Mouse (Mus musculus): ENCODE results near the gene Nyap1. TPM values are rescaled to one million over a fixed set of nuclear protein-coding genes. Genes with fewer than 3 reads are reported as not detected.
A peak's percentile ranks its signal among the peaks of the same experiment; 100 is the strongest.

Gene Nyap1
- polyA plus RNA-seq, 1 experiment from 2014 or later, result 4.0 TPM

DNA sequence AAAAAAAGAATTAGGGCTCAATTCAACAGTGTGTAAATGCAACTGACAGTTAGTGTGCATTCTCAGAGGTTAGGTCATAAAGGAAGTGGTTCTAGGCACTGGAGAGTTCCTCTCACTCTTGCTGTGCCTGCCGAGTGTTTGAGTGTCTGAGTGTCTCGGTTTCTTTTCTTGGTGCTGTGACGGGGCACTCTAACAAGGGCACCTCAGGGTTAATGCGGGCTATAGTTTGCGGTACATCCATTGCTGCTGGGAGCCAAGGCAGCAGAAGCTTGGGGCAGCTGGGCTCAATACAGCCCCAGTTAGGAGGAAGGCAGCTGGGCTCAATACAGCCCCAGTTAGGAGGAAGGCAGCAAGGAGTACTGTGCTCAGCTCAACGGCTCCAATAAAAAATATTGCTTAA is 36.2 kb downstream of the Nyap1 start:
- Histone ChIP-seq H3K4me2 (replicated peaks) (no peak overlapping the region), H3K36me3 (no peaks in the 10 kb centered on the region), H3K9ac (no peak overlapping the region), H3K27me3 (no peaks in the 10 kb centered on the region), H3K27ac (no peak overlapping the region), H3K4me3 (no peak overlapping the region), H3K4me1 (peaks cover 8% of the 10 kb centered on the region; the same call in 1 of the 2 replicates), H3K9me3 (no peaks in the 10 kb centered on the region)
- whole genome bisulfite sequencing, result 49% methylated on average over 6 of the region's 6 CpGs
- ATAC-seq (ENCODE audit: low FRiP score, low read depth), result no peak

- Histone ChIP-seq H3K9me3 (no peaks in the 10 kb centered on the region), H3K9ac (no peak overlapping the region), H3K4me1 (no peaks in the 10 kb centered on the region), H3K36me3 (no peaks in the 10 kb centered on the region), H3K4me3 (no peak overlapping the region), H3K4me2 (replicated peaks) (no peak overlapping the region), H3K27ac (no peak overlapping the region), H3K27me3 (no peaks in the 10 kb centered on the region)
- WGBS, result 55% methylated on average over 2 of the region's 2 CpGs
- ATAC-seq (ENCODE audit: low FRiP score, low read depth), result no peak
These were observed 41.6 kb downstream of the Nyap1 start for GRCm38 (mm10) chr5:137699850-137700249.

DNA sequence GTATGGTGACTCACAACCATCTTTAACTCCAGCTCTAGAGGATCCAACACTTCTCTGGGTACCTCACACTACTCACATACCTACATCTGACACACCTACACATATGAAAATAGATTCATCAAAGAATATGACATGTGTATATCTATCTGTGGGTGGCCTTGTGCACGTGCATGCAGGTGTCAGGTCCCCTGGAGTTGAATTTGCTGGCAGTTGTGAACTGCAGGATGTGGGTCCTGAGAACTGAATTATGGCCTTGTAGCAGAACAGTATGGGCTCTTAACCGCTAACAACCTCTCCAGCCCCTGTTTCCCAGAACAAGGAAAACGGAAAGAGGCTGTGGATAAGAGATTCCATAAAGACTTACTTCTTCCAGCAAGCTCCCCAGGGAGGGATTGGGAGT is 42.3 kb downstream of the Nyap1 start:
- Histone ChIP-seq H3K9ac (no peak overlapping the region), H3K9me3 (no peaks in the 10 kb centered on the region), H3K36me3 (no peaks in the 10 kb centered on the region), H3K4me2 (replicated peaks) (no peak overlapping the region), H3K27me3 (no peaks in the 10 kb centered on the region), H3K4me1 (no peaks in the 10 kb centered on the region), H3K4me3 (no peak overlapping the region), H3K27ac (no peak overlapping the region)
- ATAC-seq (ENCODE audit: low FRiP score, low read depth), result no peak
- 74% methylated on average over 3 of the region's 3 CpGs for WGBS

GRCm38 (mm10) chr5:137695930-137696329 is 45.5 kb downstream of the Nyap1 start:
- Histone ChIP-seq H3K9ac (no peak overlapping the region), H3K36me3 (no peaks in the 10 kb centered on the region), H3K4me2 (replicated peaks) (no peak overlapping the region), H3K27me3 (no peaks in the 10 kb centered on the region), H3K4me1 (no peaks in the 10 kb centered on the region), H3K27ac (no peak overlapping the region), H3K9me3 (no peaks in the 10 kb centered on the region), H3K4me3 (no peak overlapping the region)
- WGBS, result 80% methylated on average over 4 of the region's 4 CpGs
- no peak for ATAC-seq (ENCODE audit: low FRiP score, low read depth)

DNA sequence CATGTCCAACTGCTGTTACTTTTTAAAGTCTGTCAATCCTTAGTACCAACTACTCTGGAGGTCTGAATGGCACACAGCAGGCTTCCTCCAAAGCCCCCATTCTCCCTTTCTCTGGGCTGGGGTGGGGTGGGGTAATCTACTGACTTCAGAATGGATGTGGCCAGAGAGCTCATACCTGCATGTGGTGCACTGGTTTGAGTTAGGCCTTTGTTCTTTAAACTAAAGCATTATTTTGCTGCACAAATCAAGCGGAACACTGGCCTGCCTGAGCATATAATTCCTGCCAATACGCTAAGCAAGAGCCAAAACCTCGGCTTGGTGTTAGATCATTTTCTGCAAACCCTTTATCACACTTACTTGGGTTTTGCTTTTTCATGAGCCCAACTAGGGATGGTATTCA is 46.6 kb downstream of the Nyap1 start:
- H3K4me1 ChIP-seq, result no peaks in the 10 kb centered on the region
- no peaks in the 10 kb centered on the region for H3K27me3 ChIP-seq
- no peaks in the 10 kb centered on the region for H3K9me3 ChIP-seq
- H3K4me3 ChIP-seq, result no peak overlapping the region
- no peak overlapping the region for H3K9ac ChIP-seq
- no peak overlapping the region for H3K4me2 ChIP-seq (replicated peaks)
- H3K36me3 ChIP-seq, result no peaks in the 10 kb centered on the region
- WGBS, result 65% methylated on average over 3 of the region's 3 CpGs
- no peak for ATAC-seq (ENCODE audit: low FRiP score, low read depth)
- no peak overlapping the region for H3K27ac ChIP-seq

DNA sequence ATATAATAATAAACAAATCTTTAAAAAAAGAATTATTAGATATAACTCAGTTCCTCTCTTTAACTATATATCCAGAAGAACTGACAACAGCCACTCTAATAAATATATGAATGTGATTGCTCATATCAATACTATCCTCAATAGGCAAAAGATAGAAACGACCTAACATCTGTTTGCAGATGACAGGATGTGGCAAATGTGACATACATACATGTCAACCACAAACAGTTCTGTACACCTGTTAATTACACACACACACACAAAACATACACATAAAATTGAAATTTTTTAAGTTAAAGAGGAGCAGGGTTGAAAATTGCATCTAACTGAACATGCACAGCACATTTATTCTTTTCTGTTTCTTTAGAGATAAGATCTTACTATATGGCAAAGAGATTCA is 49.5 kb downstream of the Nyap1 start:
- H3K27me3 ChIP-seq, result no peaks in the 10 kb centered on the region
- H3K36me3 ChIP-seq, result no peaks in the 10 kb centered on the region
- no peak overlapping the region for H3K4me2 ChIP-seq (replicated peaks)
- WGBS, result 67% methylated on average over 1 of the region's 1 CpGs
- no peak for ATAC-seq (ENCODE audit: low FRiP score, low read depth)
- H3K4me1 ChIP-seq, result no peaks in the 10 kb centered on the region
- no peaks in the 10 kb centered on the region for H3K9me3 ChIP-seq
- H3K27ac ChIP-seq, result no peak overlapping the region
- H3K4me3 ChIP-seq, result no peak overlapping the region
- no peak overlapping the region for H3K9ac ChIP-seq

DNA sequence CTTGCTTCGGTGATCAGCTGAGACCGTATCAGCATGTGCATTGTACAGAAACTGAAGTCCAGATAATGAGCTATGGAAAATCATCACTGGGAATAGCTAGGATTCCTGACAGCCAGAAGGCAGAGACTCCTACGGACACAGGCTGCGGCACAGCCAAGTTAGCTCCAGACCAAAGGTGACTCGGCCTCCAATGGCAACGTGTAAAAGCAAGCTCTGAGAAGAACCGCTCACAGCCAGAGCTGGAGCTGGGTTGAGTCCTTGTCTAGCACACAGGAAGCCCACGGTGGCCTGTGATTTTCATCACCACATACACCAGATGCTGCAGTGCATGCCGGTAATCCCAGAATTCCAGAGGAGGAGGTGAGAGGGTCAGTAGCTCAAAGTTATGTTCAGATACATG is 50.9 kb downstream of the Nyap1 start:
- H3K9ac ChIP-seq, result no peak overlapping the region
- H3K9me3 ChIP-seq, result no peaks in the 10 kb centered on the region
- no peak for ATAC-seq (ENCODE audit: low FRiP score, low read depth)
- H3K27ac ChIP-seq, result no peak overlapping the region
- H3K27me3 ChIP-seq, result no peaks in the 10 kb centered on the region
- no peak overlapping the region for H3K4me3 ChIP-seq
- no peaks in the 10 kb centered on the region for H3K4me1 ChIP-seq
- H3K4me2 ChIP-seq (replicated peaks), result no peak overlapping the region
- H3K36me3 ChIP-seq, result no peaks in the 10 kb centered on the region
- 56% methylated on average over 9 of the region's 9 CpGs for WGBS

DNA sequence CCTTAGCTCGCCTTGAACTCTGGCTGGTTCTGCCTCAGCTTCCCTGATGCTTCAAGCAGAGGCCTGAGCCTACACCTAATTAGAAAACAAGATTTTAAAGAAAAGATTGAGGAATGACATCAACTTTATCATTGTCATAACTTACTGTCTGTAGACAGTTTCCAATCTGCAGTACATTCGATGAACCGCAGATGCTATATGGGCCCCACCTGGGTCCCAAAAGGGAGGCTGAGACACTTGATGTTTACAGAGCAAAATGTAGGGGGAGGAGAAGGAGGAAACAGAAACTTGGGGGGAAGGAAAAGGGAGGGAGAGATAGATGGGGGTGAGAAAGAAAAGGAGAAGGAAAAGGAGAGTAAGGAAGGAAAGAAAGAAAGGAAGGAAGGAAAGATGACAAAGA is 51.4 kb downstream of the Nyap1 start:
- Histone ChIP-seq H3K4me2 (replicated peaks) (no peak overlapping the region), H3K27me3 (no peaks in the 10 kb centered on the region), H3K4me3 (no peak overlapping the region), H3K36me3 (no peaks in the 10 kb centered on the region), H3K9me3 (no peaks in the 10 kb centered on the region), H3K4me1 (no peaks in the 10 kb centered on the region), H3K27ac (no peak overlapping the region), H3K9ac (no peak overlapping the region)
- WGBS, result 85% methylated on average over 3 of the region's 3 CpGs
- ATAC-seq (ENCODE audit: low FRiP score, low read depth), result no peak

DNA sequence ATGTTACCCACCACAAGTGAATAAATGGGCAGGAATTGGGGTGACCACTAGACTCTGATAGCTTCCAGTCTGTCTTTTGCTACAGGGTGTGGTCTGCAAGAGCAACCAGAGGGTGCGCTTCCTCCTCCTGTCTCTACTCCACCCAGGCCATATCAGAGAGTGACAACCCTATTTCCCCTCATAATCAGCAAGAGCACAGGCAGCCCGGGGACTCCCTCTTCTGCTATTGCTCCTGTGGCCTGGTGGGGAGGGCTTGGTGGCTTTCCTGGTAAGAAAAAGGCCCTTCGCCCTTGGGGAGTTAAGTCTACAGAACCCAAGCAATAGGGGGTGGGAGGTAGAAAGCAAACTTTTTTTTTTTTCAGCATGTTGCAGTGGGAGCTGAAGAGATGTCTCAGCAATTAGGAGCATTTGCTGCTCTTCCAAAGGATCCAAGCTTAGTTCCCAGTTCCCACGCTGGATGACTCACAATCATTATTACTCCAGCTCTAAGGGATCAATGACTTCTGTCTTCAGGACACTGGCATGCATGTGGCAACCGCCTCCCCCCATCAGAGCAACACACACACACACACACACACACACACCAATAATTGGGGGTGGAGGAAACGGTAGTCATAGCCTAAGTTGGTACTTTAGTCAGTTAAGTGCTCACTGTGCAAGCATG is 55.1 kb downstream of the Nyap1 start:
- Histone ChIP-seq H3K9me3 (no peaks in the 10 kb centered on the region), H3K36me3 (peaks cover 4% of the 10 kb centered on the region; the same call in 1 of the 2 replicates), H3K4me3 (no peak overlapping the region), H3K27me3 (no peaks in the 10 kb centered on the region), H3K27ac (no peak overlapping the region), H3K4me2 (replicated peaks) (no peak overlapping the region), H3K4me1 (peaks cover 16% of the 10 kb centered on the region), H3K9ac (no peak overlapping the region)
- ATAC-seq (ENCODE audit: low FRiP score, low read depth), result no peak
- 83% methylated on average over 6 of the region's 6 CpGs for WGBS

- peaks cover 16% of the 10 kb centered on the region for H3K4me1 ChIP-seq
- no peak overlapping the region for H3K4me3 ChIP-seq
- H3K27me3 ChIP-seq, result no peaks in the 10 kb centered on the region
- no peak for ATAC-seq (ENCODE audit: low FRiP score, low read depth)
- WGBS, result 94% methylated on average over 3 of the region's 3 CpGs
- no peak overlapping the region for H3K4me2 ChIP-seq (replicated peaks)
- no peak overlapping the region for H3K27ac ChIP-seq
- H3K36me3 ChIP-seq, result peaks cover 7% of the 10 kb centered on the region; the same call in 1 of the 2 replicates
- no peak overlapping the region for H3K9ac ChIP-seq
- H3K9me3 ChIP-seq, result no peaks in the 10 kb centered on the region
These were observed 55.8 kb downstream of the Nyap1 start for GRCm38 (mm10) chr5:137685653-137686052.

DNA sequence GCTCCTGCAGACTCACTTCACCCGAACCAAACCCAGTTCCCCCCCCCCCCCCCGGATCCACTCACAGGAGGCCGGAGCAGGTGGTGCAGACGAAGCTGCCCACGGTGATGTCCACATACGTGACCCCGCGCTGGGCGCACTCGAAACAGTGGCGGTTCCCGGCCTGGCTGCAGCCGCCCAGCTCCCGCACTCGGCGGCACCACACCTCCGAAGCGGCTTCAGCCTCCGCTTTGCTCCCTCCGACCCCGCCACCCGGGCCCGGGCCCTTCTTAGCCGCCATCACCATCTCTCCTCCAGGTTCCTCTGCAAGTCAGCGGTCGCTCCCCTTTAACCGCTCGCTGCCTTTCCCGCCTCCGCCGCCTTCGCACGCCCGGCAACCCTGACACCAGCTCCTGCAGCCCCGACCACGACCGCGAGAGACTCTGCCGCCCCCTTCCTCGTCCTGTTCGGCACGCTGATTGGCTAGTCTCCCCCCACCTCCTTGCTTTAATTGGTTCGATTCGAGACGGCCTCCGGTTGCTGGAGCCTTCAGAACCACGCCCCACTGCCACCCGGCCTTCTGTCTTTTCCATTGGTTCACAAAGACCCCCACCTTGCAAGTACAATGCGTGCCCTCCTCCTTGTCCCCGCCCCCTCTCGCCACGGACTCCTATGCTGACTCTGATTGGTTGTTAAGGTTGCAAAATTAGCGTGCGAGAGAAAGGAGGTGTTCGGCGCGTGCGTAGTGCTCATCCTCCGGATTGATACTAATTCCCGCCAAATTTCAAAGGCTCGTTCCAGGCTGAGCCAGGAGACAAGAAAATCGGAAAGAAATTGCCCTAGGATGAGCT is 56.9 kb downstream of the Nyap1 start, which contains the start of gene Agfg2:
Agfg2 (minus strand) TSS at position 433 of the 830 bp plus-strand sequence.
- Histone ChIP-seq H3K4me3 (peak within 1 kb of the TSS; percentile 72), H3K27me3 (no peaks in the 10 kb centered on the region), H3K9ac (peak within 1 kb of the TSS; percentile 80), H3K4me2 (replicated peaks) (peak within 1 kb of the TSS; percentile 93), H3K27ac (peak within 1 kb of the TSS; percentile 65), H3K36me3 (peaks cover 12% of the 10 kb centered on the region; the same call in 1 of the 2 replicates), H3K4me1 (peaks cover 16% of the 10 kb centered on the region), H3K9me3 (no peaks in the 10 kb centered on the region)
- ATAC-seq (ENCODE audit: low FRiP score, low read depth), result peak; percentile 100
- under 1% methylated on average over 62 of the region's 62 CpGs for WGBS

- H3K4me1 ChIP-seq, result peaks cover 16% of the 10 kb centered on the region
- H3K36me3 ChIP-seq, result peaks cover 12% of the 10 kb centered on the region; the same call in 1 of the 2 replicates
- 14% methylated on average over 28 of the region's 28 CpGs for WGBS
- H3K9ac ChIP-seq, result peak overlapping the region; percentile 80
- ATAC-seq (ENCODE audit: low FRiP score, low read depth), result no peak
- H3K4me2 ChIP-seq (replicated peaks), result peak overlapping the region; percentile 93
- H3K27me3 ChIP-seq, result no peaks in the 10 kb centered on the region
- H3K4me3 ChIP-seq, result peak overlapping the region; percentile 72
- no peak overlapping the region for H3K27ac ChIP-seq
- H3K9me3 ChIP-seq, result no peaks in the 10 kb centered on the region
These were observed 57.8 kb downstream of the Nyap1 start for GRCm38 (mm10) chr5:137683388-137684293.

Data from limb, embryonic 13.5 days (tissue).